Mouse (Mus musculus) lung, embryonic 15.5 days (tissue): ENCODE results near the gene Sprn. TPM values are rescaled to one million over a fixed set of nuclear protein-coding genes. Genes with fewer than 3 reads are reported as not detected.

Source experiments
- ATAC-seq: fragments of 200-750 bp; cut with Nextera tagmentation; 2 replicates; pipeline ENCODE4 v1.8.0; 2017; ENCODE audit warnings: moderate number of reproducible peaks, borderline replicate concordance; ENCODE audit not compliant: low FRiP score, low TSS enrichment; ENCODE audit errors: extremely low read depth
- H3K27ac ChIP-seq: fragments of 300-500 bp; sonication (generic); 2 replicates; pipeline ENCODE4 v1.5.1; 2015; ENCODE audit warnings: moderate library complexity, mild to moderate bottlenecking, inconsistent platforms
- H3K27me3 ChIP-seq: fragments of 300-500 bp; sonication (generic); 2 replicates; pipeline ENCODE4 v1.6.1; 2015; ENCODE audit warnings: inconsistent platforms
- H3K36me3 ChIP-seq: fragments of 300-500 bp; sonication (generic); 2 replicates; pipeline ENCODE4 v1.6.1; 2015; ENCODE audit warnings: inconsistent platforms
- H3K4me1 ChIP-seq: fragments of 300-500 bp; sonication (generic); 2 replicates; pipeline ENCODE4 v1.6.1; 2015; ENCODE audit warnings: inconsistent platforms
- H3K4me2 ChIP-seq: fragments of 300-500 bp; sonication (generic); 2 replicates; pipeline ENCODE4 v1.6.1; 2015; ENCODE audit warnings: inconsistent platforms, mild to moderate bottlenecking, moderate library complexity
- H3K4me3 ChIP-seq: fragments of 300-500 bp; sonication (generic); 2 replicates; pipeline ENCODE4 v1.5.1; 2015; ENCODE audit warnings: mild to moderate bottlenecking, inconsistent platforms
- H3K9ac ChIP-seq: fragments of 300-500 bp; sonication (generic); 2 replicates; pipeline ENCODE4 v1.6.1; 2015; ENCODE audit warnings: inconsistent platforms
- H3K9me3 ChIP-seq: fragments of 300-500 bp; sonication (generic); 2 replicates; pipeline ENCODE4 v1.6.1; 2016; ENCODE audit warnings: inconsistent platforms
- WGBS: fragments of 180-500 bp; shearing (Covaris S2); methylation state at CpG from one replicate; pipeline ENCODE4 v1.1.7; 2015; 5-methylcytosine and 5-hydroxymethylcytosine counted together
- polyA plus RNA-seq: library from polyadenylated mRNA; unstranded; fragments of >200 nt; fragmentation: Nextera tagmentation; extraction: Ambion mirVana; gene quantifications from 2 replicates; pipeline ENCODE4 v1.2.1, GENCODE M21; 2015

The Sprn gene
- polyA plus RNA-seq, 1 experiment from 2014 or later, result 0.27 TPM

GRCm38 (mm10) chr7:140120484-140120883 lies 34.2 kb downstream of the Sprn start:
- ATAC-seq, result no peak
- 86% methylated on average over 2 of the region's 2 CpGs for WGBS
- Histone ChIP-seq H3K9ac (no peak overlapping the region), H3K9me3 (no peaks in the 10 kb centered on the region), H3K36me3 (no peaks in the 10 kb centered on the region), H3K4me3 (no peak overlapping the region), H3K27ac (no peak overlapping the region), H3K4me2 (no peak overlapping the region), H3K4me1 (peaks cover 4% of the 10 kb centered on the region; the same call in 1 of the 2 replicates), H3K27me3 (no peaks in the 10 kb centered on the region)

GRCm38 (mm10) chr7:140116329-140117054 lies 38.2 kb downstream of the Sprn start, which contains the start of gene Echs1:
Gene Echs1 (minus strand): TSS chr7:140116476.
- Histone ChIP-seq H3K9ac (peak within 1 kb of the TSS; percentile 86), H3K4me2 (peak within 1 kb of the TSS; percentile 70), H3K27me3 (no peaks in the 10 kb centered on the region), H3K36me3 (peaks cover 14% of the 10 kb centered on the region; the same call in 1 of the 2 replicates), H3K4me3 (peak within 1 kb of the TSS; percentile 74), H3K27ac (peak within 1 kb of the TSS; percentile 88), H3K9me3 (no peaks in the 10 kb centered on the region), H3K4me1 (0 out of 2 replicates have a peak, but pooled peaks cover 2% of the 10 kb centered on the region)
- peak; percentile 96 for ATAC-seq
- WGBS, result 2% methylated on average over 28 of the region's 28 CpGs

- Histone ChIP-seq H3K4me2 (peak within 1 kb of the TSS; percentile 70), H3K9ac (peak within 1 kb of the TSS; percentile 86), H3K36me3 (peaks cover 20% of the 10 kb centered on the region; the same call in 1 of the 2 replicates), H3K4me3 (peak within 1 kb of the TSS; percentile 74), H3K27ac (peak within 1 kb of the TSS; percentile 88), H3K9me3 (no peaks in the 10 kb centered on the region), H3K27me3 (no peaks in the 10 kb centered on the region), H3K4me1 (0 out of 2 replicates have a peak, but pooled peaks cover 2% of the 10 kb centered on the region)
- ATAC-seq, result peak; percentile 83
- WGBS, result under 1% methylated on average over 23 of the region's 23 CpGs
Observed at GRCm38 (mm10) chr7:140115583-140116328, 38.9 kb downstream of the Sprn start, which contains the start of gene Paox. Gene Paox (plus strand): TSS chr7:140115799.

- WGBS, result 56% methylated on average over 3 of the region's 3 CpGs
- Histone ChIP-seq H3K4me3 (no peak overlapping the region), H3K9me3 (no peaks in the 10 kb centered on the region), H3K27ac (no peak overlapping the region), H3K4me1 (0 out of 2 replicates have a peak, but pooled peaks cover 2% of the 10 kb centered on the region), H3K27me3 (no peaks in the 10 kb centered on the region), H3K4me2 (no peak overlapping the region), H3K9ac (no peak overlapping the region), H3K36me3 (peaks cover 58% of the 10 kb centered on the region)
- ATAC-seq, result no peak
Observed at GRCm38 (mm10) chr7:140111943-140112342, 42.7 kb downstream of the Sprn start.

- Histone ChIP-seq H3K4me3 (no peak overlapping the region), H3K4me2 (no peak overlapping the region), H3K27ac (no peak overlapping the region), H3K9me3 (no peaks in the 10 kb centered on the region), H3K36me3 (peaks cover 21% of the 10 kb centered on the region), H3K27me3 (no peaks in the 10 kb centered on the region), H3K9ac (no peak overlapping the region), H3K4me1 (peaks cover 10% of the 10 kb centered on the region; the same call in 1 of the 2 replicates)
- ATAC-seq, result no peak
- WGBS, result 73% methylated on average over 4 of the region's 4 CpGs
Observed at GRCm38 (mm10) chr7:140104009-140104408, 50.7 kb downstream of the Sprn start.

- H3K27ac ChIP-seq, result no peak within 1 kb of the TSS
- no peaks in the 10 kb centered on the region for H3K27me3 ChIP-seq
- WGBS, result 1% methylated on average over 30 of the region's 30 CpGs
- peak; percentile 89 for ATAC-seq
- H3K4me3 ChIP-seq, result peak within 1 kb of the TSS; percentile 49
- H3K9ac ChIP-seq, result peak within 1 kb of the TSS; percentile 42
- H3K9me3 ChIP-seq, result no peaks in the 10 kb centered on the region
- peaks cover 4% of the 10 kb centered on the region for H3K36me3 ChIP-seq
- H3K4me1 ChIP-seq, result peaks cover 10% of the 10 kb centered on the region; the same call in 1 of the 2 replicates
- peak within 1 kb of the TSS; percentile 78 for H3K4me2 ChIP-seq
Observed at GRCm38 (mm10) chr7:140101993-140102860, 52.5 kb downstream of the Sprn start, which contains the start of gene Fuom. Gene Fuom (minus strand): TSS chr7:140102441.

GRCm38 (mm10) chr7:140101498-140101897 lies 53.2 kb downstream of the Sprn start:
- H3K36me3 ChIP-seq, result no peaks in the 10 kb centered on the region; the same call in 1 of the 2 replicates

More at GRCm38 (mm10) chr7:140101498-140101897, 53.2 kb downstream of the Sprn start:
- H3K27me3 ChIP-seq, result no peaks in the 10 kb centered on the region
- H3K9me3 ChIP-seq, result no peaks in the 10 kb centered on the region
- peak overlapping the region; percentile 49 for H3K4me3 ChIP-seq
- H3K9ac ChIP-seq, result peak overlapping the region; percentile 42; the same call in 1 of the 2 replicates
- no peak for ATAC-seq
- H3K27ac ChIP-seq, result no peak overlapping the region
- 74% methylated on average over 10 of the region's 10 CpGs for WGBS
- peak overlapping the region; percentile 78 for H3K4me2 ChIP-seq
- peaks cover 10% of the 10 kb centered on the region; the same call in 1 of the 2 replicates for H3K4me1 ChIP-seq

Other genes starting within 250 kb of the Sprn start
- 0.31 TPM in 1 of 2 replicates, not detected in the other for gene Utf1, start 211.1 kb downstream of the Sprn start, polyA plus RNA-seq
- gene 6430531B16Rik, start 176.1 kb downstream of the Sprn start, polyA plus RNA-seq, result 1.2 and 1.7 TPM in 2 replicates
- 1.4 and 1.8 TPM in 2 replicates for gene Adam8, start 162.3 kb downstream of the Sprn start, polyA plus RNA-seq
- 40.0 and 40.1 TPM in 2 replicates for gene Zfp511, start 118.5 kb downstream of the Sprn start, polyA plus RNA-seq
- 53.2 and 56.4 TPM in 2 replicates for gene Tubgcp2, start 118.2 kb downstream of the Sprn start, polyA plus RNA-seq
- gene Msx3, start 105.8 kb downstream of the Sprn start, polyA plus RNA-seq, result not detected in 2 replicates
- 0.66 and 1.1 TPM in 2 replicates for gene Caly, start 72.3 kb downstream of the Sprn start, polyA plus RNA-seq
- gene Prap1, start 61.5 kb downstream of the Sprn start, polyA plus RNA-seq, result not detected in 2 replicates
- gene Fuom, start 52.4 kb downstream of the Sprn start, polyA plus RNA-seq, result 19.1 and 19.8 TPM in 2 replicates
- gene Paox, start 39.1 kb downstream of the Sprn start, polyA plus RNA-seq, result 21.6 and 22.3 TPM in 2 replicates
- 145 and 147 TPM in 2 replicates for gene Echs1, start 38.4 kb downstream of the Sprn start, polyA plus RNA-seq
- gene Mtg1, start 17.3 kb downstream of the Sprn start, polyA plus RNA-seq, result 25.2 and 26.2 TPM in 2 replicates
- gene Olfr522, start 9.9 kb upstream of the Sprn start, polyA plus RNA-seq, result not detected in 2 replicates
- not detected in 2 replicates for gene Olfr523, start 18.3 kb upstream of the Sprn start, polyA plus RNA-seq
- gene Olfr524, start 51.1 kb upstream of the Sprn start, polyA plus RNA-seq, result 0.05 TPM in 1 of 2 replicates, not detected in the other
- 0.44 and 3.1 TPM in 2 replicates for gene Cd163l1, start 63.4 kb upstream of the Sprn start, polyA plus RNA-seq
- gene 5830411N06Rik, start 92.4 kb upstream of the Sprn start, polyA plus RNA-seq, result 0.19 TPM in 1 of 2 replicates, not detected in the other
- not detected in 2 replicates for gene Olfr525, start 166.0 kb upstream of the Sprn start, polyA plus RNA-seq
- gene Olfr527, start 179.1 kb upstream of the Sprn start, polyA plus RNA-seq, result not detected in 2 replicates
- not detected in 2 replicates for gene Olfr60, start 206.8 kb upstream of the Sprn start, polyA plus RNA-seq
- gene Olfr530, start 221.5 kb upstream of the Sprn start, polyA plus RNA-seq, result not detected in 2 replicates
- not detected in 2 replicates for gene Olfr531, start 248.0 kb upstream of the Sprn start, polyA plus RNA-seq